ENCODE assay signal across 8 mouse cellular contexts in the genomic region with DNA sequence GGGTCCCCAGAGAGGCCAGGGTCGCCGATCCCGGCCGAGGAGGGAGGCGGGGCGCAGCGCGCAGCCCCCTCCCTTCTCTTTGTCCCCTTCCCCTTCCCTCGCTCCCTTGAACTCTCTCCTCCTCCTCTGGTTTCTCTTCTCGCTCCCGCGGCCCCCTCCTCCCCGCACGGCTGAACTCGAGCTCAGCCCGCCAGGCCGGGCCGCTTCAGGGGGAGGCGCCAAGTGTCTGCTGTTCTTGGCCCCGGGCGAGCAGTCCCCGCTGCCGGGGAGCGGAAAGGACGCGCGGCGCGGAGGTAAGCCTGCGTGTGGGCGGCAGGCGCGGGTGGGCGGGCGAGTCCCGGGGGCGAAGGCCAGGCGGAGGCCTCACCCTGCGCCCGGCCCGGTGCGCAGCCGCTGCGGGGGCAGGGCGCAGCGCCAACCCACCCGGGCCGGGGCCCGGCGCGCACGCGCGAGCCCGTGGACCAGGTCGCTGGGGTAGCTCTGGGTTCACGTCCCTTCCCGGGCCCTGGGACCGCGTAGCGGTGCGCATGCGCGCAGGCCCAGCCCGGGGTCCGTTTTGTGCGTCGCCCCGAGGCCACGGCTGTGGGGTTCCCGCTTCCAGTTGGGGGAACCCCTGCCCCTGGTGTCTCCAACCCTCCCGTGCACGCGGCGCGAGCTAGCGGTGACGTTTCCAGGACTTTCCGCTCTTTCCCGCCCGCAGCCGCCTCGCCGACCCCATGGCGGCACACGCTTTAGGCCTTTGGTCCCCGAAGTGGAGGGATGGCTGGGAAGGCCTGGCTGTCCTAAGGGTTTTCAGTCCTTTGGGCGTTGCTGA. TPM values are rescaled to one million over a fixed set of nuclear protein-coding genes. Genes with fewer than 3 reads are reported as not detected.
A peak's percentile ranks its signal among the peaks of the same experiment; 100 is the strongest.
DNase-seq lines count a peak whose midpoint lies in the region; ATAC-seq and TF ChIP-seq lines count a peak whose summit lies in the region.

No protein-coding gene starts in this region.

- peak overlapping the region; percentile 77 for H3K4me3 ChIP-seq in embryonic facial prominence, embryonic 13.5 days
- H3K4me3 ChIP-seq in heart, embryonic 10.5 days: peak overlapping the region; percentile 93
- H3K4me3 ChIP-seq in kidney, embryonic 14.5 days (ENCODE audit: low read length): peak overlapping the region; percentile 69
- peak overlapping the region; percentile 92 for H3K4me3 ChIP-seq in liver, adult 2 months (ENCODE audit: insufficient read depth, low read depth, low read length)

- peak overlapping the region; percentile 82 for H3K4me2 ChIP-seq in embryonic facial prominence, embryonic 13.5 days
- H3K4me2 ChIP-seq in kidney, embryonic 14.5 days (replicated peaks; ENCODE audit: low read depth, low read length): peak overlapping the region; percentile 62

- WGBS in embryonic facial prominence, embryonic 13.5 days: under 1% methylated on average over 84 of the region's 88 CpGs
- under 1% methylated on average over 87 of the region's 88 CpGs for WGBS in heart, embryonic 10.5 days
- WGBS in kidney, embryonic 14.5 days: under 1% methylated on average over 52 of the region's 88 CpGs
- under 1% methylated on average over 85 of the region's 88 CpGs for WGBS in liver, adult 2 months

- H3K27me3 ChIP-seq in embryonic facial prominence, embryonic 13.5 days: no peaks in the 10 kb centered on the region
- no peaks in the 10 kb centered on the region for H3K27me3 ChIP-seq in heart, embryonic 10.5 days (ENCODE audit: insufficient read depth, poor library complexity, severe bottlenecking)
- H3K27me3 ChIP-seq in kidney, embryonic 14.5 days (ENCODE audit: control insufficient read depth, insufficient read depth, low read length): no peaks in the 10 kb centered on the region
- no peaks in the 10 kb centered on the region for H3K27me3 ChIP-seq in liver, adult 2 months (ENCODE audit: control insufficient read depth, insufficient read depth, low read length)

- peak overlapping the region; percentile 100 for H3K27ac ChIP-seq in embryonic facial prominence, embryonic 13.5 days
- H3K27ac ChIP-seq in heart, embryonic 10.5 days: peak overlapping the region; percentile 100
- H3K27ac ChIP-seq in kidney, embryonic 14.5 days (ENCODE audit: low read depth, low read length): peak overlapping the region; percentile 100
- H3K27ac ChIP-seq in liver, adult 2 months (replicated peaks; ENCODE audit: insufficient read depth, low read depth, low read length): peak overlapping the region; percentile 96

- TF ChIP-seq POLR2A in liver, adult 2 months (IDR thresholded peaks at IDR 0.05; ENCODE audit: extremely low read depth, insufficient read depth, low read length): peak; percentile 38; the same call in 1 of the 2 replicates

- 0 out of 2 replicates have a peak, but pooled peaks have one; percentile 0 for TF ChIP-seq CTCF in liver, adult 2 months (IDR thresholded peaks at IDR 0.05; ENCODE audit: low read depth, low read length)

- ATAC-seq in embryonic facial prominence, embryonic 13.5 days (ENCODE audit: insufficient number of reproducible peaks, insufficient read depth, low FRiP score, low TSS enrichment, low read depth): peak; percentile 90
- ATAC-seq in kidney, embryonic 14.5 days (ENCODE audit: low FRiP score, low TSS enrichment): peak; percentile 94
- peak; percentile 67 for ATAC-seq in monocyte, adult 5-6 weeks (replicated peaks; ENCODE audit: insufficient number of reproducible peaks, low FRiP score, low TSS enrichment, poor library complexity, severe bottlenecking)

- H3K9me3 ChIP-seq in embryonic facial prominence, embryonic 13.5 days: no peaks in the 10 kb centered on the region
- no peaks in the 10 kb centered on the region for H3K9me3 ChIP-seq in heart, embryonic 10.5 days
- H3K9me3 ChIP-seq in kidney, embryonic 14.5 days (ENCODE audit: control insufficient read depth, low read length): no peaks in the 10 kb centered on the region; the same call in 1 of the 2 replicates

- H3K36me3 ChIP-seq in embryonic facial prominence, embryonic 13.5 days: peaks cover 9% of the 10 kb centered on the region
- H3K36me3 ChIP-seq in heart, embryonic 10.5 days: peaks cover 11% of the 10 kb centered on the region; the same call in 1 of the 2 replicates
- H3K36me3 ChIP-seq in kidney, embryonic 14.5 days (ENCODE audit: control insufficient read depth, insufficient read depth, low read length): peaks cover 2% of the 10 kb centered on the region; the same call in 1 of the 2 replicates
- no peaks in the 10 kb centered on the region for H3K36me3 ChIP-seq in liver, adult 2 months (ENCODE audit: control insufficient read depth, insufficient read depth, low read length)

- H3K4me1 ChIP-seq in embryonic facial prominence, embryonic 13.5 days: peaks cover 19% of the 10 kb centered on the region
- H3K4me1 ChIP-seq in heart, embryonic 10.5 days: peaks cover 18% of the 10 kb centered on the region; the same call in 1 of the 2 replicates
- H3K4me1 ChIP-seq in kidney, embryonic 14.5 days (ENCODE audit: control insufficient read depth, insufficient read depth, low read length): 0 out of 2 replicates have a peak, but pooled peaks cover 5% of the 10 kb centered on the region
- H3K4me1 ChIP-seq in liver, adult 2 months (ENCODE audit: control insufficient read depth, insufficient read depth, low read length): peaks cover 16% of the 10 kb centered on the region

- H3K9ac ChIP-seq in embryonic facial prominence, embryonic 13.5 days: peak overlapping the region; percentile 97
- H3K9ac ChIP-seq in kidney, embryonic 14.5 days (ENCODE audit: low read depth, low read length): peak overlapping the region; percentile 94
- peak overlapping the region; percentile 97 for H3K9ac ChIP-seq in liver, adult 2 months (ENCODE audit: low read depth, low read length)

- peak; percentile 77 for DNase-seq in 416B (ENCODE audit: low read depth)
- peak; percentile 87 to 93 for DNase-seq in adrenal gland, postnatal 36 days
- peak; percentile 91 for DNase-seq in heart, embryonic 10.5 days (ENCODE audit: low spot score)
- peak; percentile 62 for DNase-seq in liver, adult 2 months (ENCODE audit: extremely low read depth, low read depth, low spot score)
- DNase-seq in spleen, postnatal 36 days (ENCODE audit: low spot score in 2 of 2): peak; percentile 84 to 85

- H3K79me2 ChIP-seq in liver, adult 2 months (ENCODE audit: control insufficient read depth, insufficient read depth, low read length): peaks cover 10% of the 10 kb centered on the region

RNA-seq across cellular contexts. Expression of gene Rcbtb2, which starts 20.3 kb away (rescaled TPM):
- total RNA-seq in adrenal gland, postnatal 36 days (2021): 10 to 100 TPM; 32.2 to 37.1 TPM
- 122 and 131 TPM in 2 replicates for polyA plus RNA-seq in embryonic facial prominence, embryonic 13.5 days (2015; fragmentation: Nextera tagmentation; extraction: Ambion mirVana)
- polyA plus RNA-seq in heart, embryonic 10.5 days (2016; fragmentation: Nextera tagmentation; extraction: Ambion mirVana): 81.2 and 99.9 TPM in 2 replicates
- 116 and 136 TPM in 2 replicates for polyA plus RNA-seq in kidney, embryonic 14.5 days (2014; fragmentation: Nextera tagmentation; extraction: Ambion mirVana)
- total RNA-seq in liver, adult 2 months (2014; rRNA removed): 30.3 and 32.6 TPM in 2 replicates
- 26.0 and 28.0 TPM in 2 replicates for polyA plus RNA-seq in liver, adult 2 months (2012; rRNA removed)
- 50.0 to 78.5 TPM (median 57.1 TPM) in 3 replicates for total RNA-seq in monocyte, adult 5-6 weeks (2017)

Comparison
In these comparisons a context has a peak if more than half of its experiments do, and no peak if none do; other contexts are left out.
1. Peak in every context shown above with its lines: DNase-seq, ATAC-seq, H3K4me3 ChIP-seq and H3K27ac ChIP-seq.